Mouse (Mus musculus) embryonic facial prominence, embryonic 12.5 days (tissue): ENCODE results near the gene Sema6d. TPM values are rescaled to one million over a fixed set of nuclear protein-coding genes. Genes with fewer than 3 reads are reported as not detected.
"Not testable (repeated sequence)": the region's sequence is repeated elsewhere in the genome, so short reads cannot be mapped to it uniquely, and the experiment has no call there.

Experiments
- ATAC-seq: fragments of 200-750 bp; cut with Nextera tagmentation; 2 replicates; pipeline ENCODE4 v1.8.0; 2017; ENCODE audit not compliant: insufficient number of reproducible peaks, insufficient read depth, low FRiP score, low TSS enrichment
- H3K27ac ChIP-seq: fragments of 300-500 bp; sonication (generic); 2 replicates; pipeline ENCODE4 v1.5.1; 2016; ENCODE audit warnings: mild to moderate bottlenecking
- H3K27me3 ChIP-seq: fragments of 300-500 bp; sonication (generic); 2 replicates; pipeline ENCODE4 v1.6.1; 2016; ENCODE audit warnings: mild to moderate bottlenecking, moderate library complexity
- H3K36me3 ChIP-seq: fragments of 300-500 bp; sonication (generic); 2 replicates; pipeline ENCODE4 v1.6.1; 2016; ENCODE audit warnings: mild to moderate bottlenecking
- H3K4me1 ChIP-seq: fragments of 300-500 bp; sonication (generic); 2 replicates; pipeline ENCODE4 v1.6.1; 2016
- H3K4me2 ChIP-seq: fragments of 300-500 bp; sonication (generic); replicated peaks from 2 replicates; pipeline ENCODE4 v1.6.1; 2016; ENCODE audit warnings: mild to moderate bottlenecking, moderate library complexity
- H3K4me3 ChIP-seq: fragments of 300-500 bp; sonication (generic); 2 replicates; pipeline ENCODE4 v1.5.1; 2016; ENCODE audit warnings: mild to moderate bottlenecking
- H3K9ac ChIP-seq: fragments of 300-500 bp; sonication (generic); 2 replicates; pipeline ENCODE4 v1.6.1; 2016; ENCODE audit warnings: mild to moderate bottlenecking, moderate library complexity
- H3K9me3 ChIP-seq: fragments of 300-500 bp; sonication (generic); 2 replicates; pipeline ENCODE4 v1.6.1; 2016; ENCODE audit warnings: mild to moderate bottlenecking, moderate library complexity
- WGBS: fragments of 180-500 bp; shearing (Covaris S2); methylation state at CpG from one replicate; pipeline ENCODE4 v1.1.7; 2016; 5-methylcytosine and 5-hydroxymethylcytosine counted together
- polyA plus RNA-seq: library from polyadenylated mRNA; unstranded; fragments of >200 nt; fragmentation: Nextera tagmentation; extraction: Ambion mirVana; gene quantifications from 2 replicates; pipeline ENCODE4 v1.2.1, GENCODE M21; 2016

The Sema6d gene
- polyA plus RNA-seq, 1 experiment from 2014 or later: 12.8 TPM

DNA sequence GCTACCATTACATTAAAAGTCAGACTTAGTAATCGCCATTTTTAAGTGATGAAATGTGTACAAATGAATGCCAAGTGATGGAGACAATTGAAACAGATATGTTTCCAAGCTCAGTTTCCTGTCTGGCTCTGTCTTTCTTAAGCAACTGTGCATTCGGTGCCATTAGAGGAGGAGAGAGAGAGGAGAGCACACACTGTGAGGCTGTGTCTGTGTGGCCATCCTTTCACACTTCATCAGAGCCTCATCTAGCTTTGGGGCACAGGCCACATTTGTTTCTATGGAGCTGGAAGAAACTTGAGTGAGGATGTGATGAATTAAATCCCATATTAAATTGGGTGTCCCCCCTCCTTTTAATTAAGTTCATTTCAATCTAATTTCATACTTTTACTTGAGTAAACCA is 218.8 kb downstream of the Sema6d start:
- no peak for ATAC-seq
- H3K36me3 ChIP-seq: no peaks in the 10 kb centered on the region
- no peaks in the 10 kb centered on the region for H3K4me1 ChIP-seq
- no peaks in the 10 kb centered on the region for H3K27me3 ChIP-seq
- H3K9me3 ChIP-seq: no peaks in the 10 kb centered on the region
- H3K27ac ChIP-seq: no peak overlapping the region
- no peak overlapping the region for H3K4me2 ChIP-seq
- H3K4me3 ChIP-seq: no peak overlapping the region
- H3K9ac ChIP-seq: no peak overlapping the region
- WGBS: 62% methylated on average over 2 of the region's 2 CpGs

DNA sequence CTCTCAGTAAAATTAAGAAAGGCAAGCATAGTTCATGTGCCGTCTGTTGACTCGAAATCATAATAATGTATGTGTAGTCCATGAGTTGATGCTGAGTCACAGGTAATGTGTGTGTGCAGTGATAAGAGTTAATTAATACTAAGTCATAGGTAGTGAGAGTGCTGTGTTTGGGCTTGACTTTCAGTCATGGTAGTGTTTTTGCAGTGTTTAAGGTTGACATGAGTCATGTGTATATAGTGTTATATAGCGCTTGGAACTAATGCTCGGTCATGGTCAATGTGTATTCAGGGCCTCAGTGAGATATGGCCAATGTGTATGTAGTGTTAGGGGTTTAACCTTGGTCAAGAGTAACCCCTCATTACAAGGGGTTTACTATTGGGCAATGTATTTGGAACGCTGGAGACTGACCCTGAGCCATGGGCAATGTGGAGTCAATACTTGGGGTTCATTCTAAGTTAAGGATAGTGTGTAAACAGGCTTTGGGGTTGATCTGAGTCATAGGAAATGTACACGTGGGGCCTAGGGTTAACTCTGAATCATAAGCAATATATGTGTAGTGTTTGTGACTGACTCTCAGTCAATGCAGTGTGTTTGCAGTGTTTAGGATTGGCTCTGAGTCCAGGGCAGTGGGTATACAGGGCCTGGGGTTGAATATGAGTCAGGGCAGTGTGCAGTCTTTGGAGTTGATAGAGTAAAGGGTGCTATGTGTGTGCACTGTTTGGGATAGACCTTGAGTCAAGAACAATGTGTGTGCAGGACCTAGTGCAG is 219.8 kb downstream of the Sema6d start:
- no peak for ATAC-seq
- Histone ChIP-seq H3K4me3 (no peak overlapping the region), H3K36me3 (no peaks in the 10 kb centered on the region), H3K27ac (no peak overlapping the region), H3K27me3 (no peaks in the 10 kb centered on the region), H3K4me1 (no peaks in the 10 kb centered on the region), H3K4me2 (no peak overlapping the region), H3K9me3 (no peaks in the 10 kb centered on the region), H3K9ac (no peak overlapping the region)
- 92% methylated on average over 6 of the region's 6 CpGs for WGBS

GRCm38 (mm10) chr2:124322528-124323215 is 232.9 kb downstream of the Sema6d start:
- Histone ChIP-seq H3K36me3 (no peaks in the 10 kb centered on the region), H3K9ac (no peak overlapping the region), H3K4me3 (no peak overlapping the region), H3K27ac (no peak overlapping the region), H3K27me3 (no peaks in the 10 kb centered on the region), H3K9me3 (no peaks in the 10 kb centered on the region), H3K4me2 (no peak overlapping the region), H3K4me1 (no peaks in the 10 kb centered on the region)
- WGBS: 83% methylated on average over 5 of the region's 5 CpGs
- ATAC-seq: no peak

DNA sequence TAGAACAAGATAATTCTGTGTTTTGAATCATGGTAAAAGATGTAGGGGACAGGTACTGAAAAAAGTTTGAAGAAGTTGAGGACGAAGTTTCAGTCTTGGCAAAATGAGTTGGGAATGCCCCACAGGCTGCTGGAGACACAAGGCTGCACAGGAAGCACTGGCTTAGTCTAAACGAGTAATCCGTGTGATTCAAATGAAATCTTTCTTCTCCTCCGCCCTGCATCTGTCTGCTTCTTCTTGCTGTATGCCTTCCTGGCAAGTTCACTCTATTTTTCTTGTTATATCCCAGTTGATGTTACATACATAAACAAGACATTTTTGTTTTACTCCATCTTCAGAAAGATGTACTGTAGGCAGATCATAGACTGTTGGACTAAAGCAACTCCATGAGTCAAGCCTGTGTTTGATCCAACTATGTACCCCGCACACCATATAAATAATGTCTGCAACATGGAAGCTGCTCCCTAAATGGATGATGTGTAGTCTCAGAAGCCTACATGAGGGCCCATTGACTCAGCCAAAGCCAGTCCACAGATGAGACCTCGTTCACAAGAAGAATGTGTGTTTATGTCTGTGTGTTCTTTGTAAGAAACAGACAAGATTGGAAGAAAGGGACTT is 234.4 kb downstream of the Sema6d start:
- Histone ChIP-seq H3K4me2 (no peak overlapping the region), H3K9me3 (no peaks in the 10 kb centered on the region), H3K4me3 (no peak overlapping the region), H3K36me3 (no peaks in the 10 kb centered on the region), H3K4me1 (no peaks in the 10 kb centered on the region), H3K27me3 (no peaks in the 10 kb centered on the region), H3K27ac (no peak overlapping the region), H3K9ac (no peak overlapping the region)
- 78% methylated on average over 6 of the region's 6 CpGs for WGBS
- no peak for ATAC-seq

DNA sequence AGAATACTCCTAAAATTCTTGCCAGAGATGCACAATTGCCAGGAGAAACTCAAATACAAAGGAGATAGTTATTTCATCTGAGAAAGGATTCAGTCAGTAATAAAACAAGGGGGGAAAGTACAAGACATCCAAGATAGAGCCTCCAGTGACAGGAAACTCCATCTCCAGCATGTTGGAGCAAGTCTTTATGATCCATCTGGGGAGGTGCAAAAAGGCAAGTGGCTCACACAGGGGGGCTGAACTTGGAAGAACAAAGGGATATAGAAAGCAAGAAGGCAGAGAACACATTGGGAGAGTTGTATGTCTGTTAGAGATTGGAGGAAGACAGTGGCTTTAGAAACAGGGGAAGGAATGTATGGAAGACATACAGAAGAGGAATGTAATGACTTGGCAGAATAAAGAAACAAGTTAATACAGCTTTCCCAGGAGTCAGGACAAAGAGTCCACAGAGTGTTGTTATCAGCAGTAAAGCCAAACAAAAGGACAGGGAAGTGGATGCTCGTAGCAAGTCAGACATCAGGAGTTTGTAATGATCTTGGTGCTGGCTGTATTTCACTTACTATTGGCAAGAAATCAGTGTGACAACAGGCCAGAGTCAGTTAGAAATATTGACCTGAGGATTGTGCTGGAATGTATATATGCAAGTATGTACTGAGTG is 239.8 kb downstream of the Sema6d start:
- Histone ChIP-seq H3K9me3 (no peaks in the 10 kb centered on the region), H3K4me1 (no peaks in the 10 kb centered on the region), H3K36me3 (no peaks in the 10 kb centered on the region), H3K9ac (no peak overlapping the region), H3K27ac (no peak overlapping the region), H3K4me2 (no peak overlapping the region), H3K27me3 (no peaks in the 10 kb centered on the region), H3K4me3 (no peak overlapping the region)
- no peak for ATAC-seq
- WGBS: 74% methylated on average over 1 of the region's 1 CpGs

DNA sequence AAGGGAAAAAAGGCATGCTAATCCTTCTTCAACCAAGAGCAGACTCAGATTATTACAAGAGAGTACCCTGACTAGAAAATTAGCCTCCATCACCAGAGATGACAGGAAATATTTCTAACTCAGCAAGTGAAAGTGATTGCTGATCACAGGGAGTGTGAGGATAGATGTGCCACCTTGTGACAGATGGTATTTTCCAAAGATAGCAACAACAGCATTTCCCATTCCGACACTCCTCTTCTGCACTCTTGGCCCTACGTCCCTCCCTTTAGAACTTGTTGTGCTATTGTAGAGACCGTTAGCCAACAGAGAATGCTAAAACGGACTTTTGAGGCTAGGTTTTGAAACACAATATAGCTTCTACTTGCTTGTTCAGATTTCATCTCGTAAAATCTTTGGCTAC is 243.1 kb downstream of the Sema6d start:
- no peak overlapping the region for H3K4me2 ChIP-seq
- no peak for ATAC-seq
- WGBS: 78% methylated on average over 5 of the region's 5 CpGs
- H3K27ac ChIP-seq: no peak overlapping the region
- H3K9me3 ChIP-seq: no peaks in the 10 kb centered on the region
- no peaks in the 10 kb centered on the region for H3K36me3 ChIP-seq
- H3K27me3 ChIP-seq: no peaks in the 10 kb centered on the region
- H3K9ac ChIP-seq: no peak overlapping the region
- H3K4me3 ChIP-seq: no peak overlapping the region
- H3K4me1 ChIP-seq: 0 out of 2 replicates have a peak, but pooled peaks cover 4% of the 10 kb centered on the region

DNA sequence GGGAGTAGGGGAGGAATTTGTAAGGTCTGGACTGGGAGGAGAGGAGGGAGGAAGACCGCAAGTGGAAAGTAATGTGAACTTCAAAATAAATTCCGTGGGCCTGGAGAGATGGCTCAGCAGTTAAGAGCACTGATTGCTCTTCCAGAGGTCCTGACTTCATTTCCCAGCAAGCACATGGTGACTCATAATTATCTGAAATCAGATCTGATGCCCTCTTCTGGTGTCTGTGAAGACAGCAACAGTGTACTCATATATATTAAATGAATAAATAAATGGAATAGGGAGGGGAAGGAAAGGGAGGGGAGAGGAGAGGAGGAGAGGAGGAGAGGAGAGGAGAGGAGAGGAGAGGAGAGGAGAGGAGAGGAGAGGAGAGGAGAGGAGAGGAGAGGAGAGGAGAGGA is 244.9 kb downstream of the Sema6d start:
- not testable (repeated sequence) for H3K9ac ChIP-seq, H3K9me3 ChIP-seq, H3K27me3 ChIP-seq, H3K27ac ChIP-seq, H3K4me1 ChIP-seq, H3K4me3 ChIP-seq, H3K36me3 ChIP-seq, H3K4me2 ChIP-seq, ATAC-seq
- 63% methylated on average over 2 of the region's 2 CpGs for WGBS

- Histone ChIP-seq H3K36me3 (no peaks in the 10 kb centered on the region), H3K9ac (no peak overlapping the region), H3K4me3 (no peak overlapping the region), H3K9me3 (no peaks in the 10 kb centered on the region), H3K27ac (no peak overlapping the region), H3K27me3 (no peaks in the 10 kb centered on the region), H3K4me1 (0 out of 2 replicates have a peak, but pooled peaks cover 4% of the 10 kb centered on the region), H3K4me2 (no peak overlapping the region)
- 88% methylated on average over 6 of the region's 6 CpGs for WGBS
- no peak for ATAC-seq
These were observed 248.5 kb downstream of the Sema6d start for GRCm38 (mm10) chr2:124338296-124338695.

- Histone ChIP-seq H3K27ac (no peak overlapping the region), H3K4me1 (no peaks in the 10 kb centered on the region), H3K27me3 (no peaks in the 10 kb centered on the region), H3K9ac (no peak overlapping the region), H3K4me3 (no peak overlapping the region), H3K9me3 (no peaks in the 10 kb centered on the region), H3K36me3 (no peaks in the 10 kb centered on the region), H3K4me2 (no peak overlapping the region)
- WGBS: 87% methylated on average over 2 of the region's 2 CpGs
- no peak for ATAC-seq
These were observed 264.4 kb downstream of the Sema6d start for GRCm38 (mm10) chr2:124354191-124354590.

- WGBS: 80% methylated on average over 2 of the region's 2 CpGs
- no peak overlapping the region for H3K4me2 ChIP-seq
- H3K36me3 ChIP-seq: no peaks in the 10 kb centered on the region
- H3K9ac ChIP-seq: no peak overlapping the region
- no peaks in the 10 kb centered on the region for H3K4me1 ChIP-seq
- ATAC-seq: no peak
- no peak overlapping the region for H3K27ac ChIP-seq
- no peak overlapping the region for H3K4me3 ChIP-seq
- no peaks in the 10 kb centered on the region for H3K27me3 ChIP-seq
- H3K9me3 ChIP-seq: no peaks in the 10 kb centered on the region
These were observed 264.9 kb downstream of the Sema6d start for GRCm38 (mm10) chr2:124354716-124355115.

DNA sequence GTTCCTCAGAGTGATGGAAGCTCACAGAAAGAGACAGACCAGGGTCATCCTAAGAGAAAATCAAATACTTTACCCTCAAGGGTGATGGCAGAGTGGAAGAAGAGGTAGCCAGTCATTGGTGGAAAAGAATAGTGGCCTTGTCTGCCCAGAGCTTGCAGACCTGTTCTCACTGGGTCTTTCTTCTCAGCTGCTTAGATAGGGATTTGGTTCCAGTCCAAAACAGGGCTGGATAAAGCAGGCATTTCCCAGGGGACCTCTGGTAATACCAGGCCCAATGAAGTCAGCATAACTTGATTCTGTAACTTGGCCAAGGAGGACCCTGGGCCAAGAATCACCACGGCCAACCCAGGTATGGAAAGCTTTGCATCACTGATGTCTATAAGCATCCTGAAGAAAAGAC is 279.5 kb downstream of the Sema6d start:
- Histone ChIP-seq H3K4me2 (no peak overlapping the region), H3K27me3 (no peaks in the 10 kb centered on the region)
- WGBS: 83% methylated on average over 1 of the region's 1 CpGs

More for the DNA sequence above, 279.5 kb downstream of the Sema6d start:
- Histone ChIP-seq H3K36me3 (no peaks in the 10 kb centered on the region), H3K9ac (no peak overlapping the region), H3K4me3 (no peak overlapping the region), H3K4me1 (no peaks in the 10 kb centered on the region; the same call in 1 of the 2 replicates), H3K9me3 (no peaks in the 10 kb centered on the region), H3K27ac (no peak overlapping the region)
- ATAC-seq: no peak
